Mouse (Mus musculus) cerebellum, adult 2 months (tissue): ENCODE data around the gene Srr.

Source experiments
- CTCF ChIP-seq: fragments of 200-500 bp; IDR thresholded peaks from 2 replicates; pipeline ENCODE4 v1.5.1; 2011; ENCODE audit warnings: low read depth, mild to moderate bottlenecking, control low read depth, low read length, moderate library complexity, borderline replicate concordance; ENCODE audit not compliant: insufficient read depth
- POLR2A ChIP-seq: fragments of 200-500 bp; IDR thresholded peaks from 2 replicates; pipeline ENCODE4 v1.6.1; 2011; ENCODE audit warnings: low read length, control low read depth, borderline replicate concordance; ENCODE audit not compliant: insufficient read depth

DNA sequence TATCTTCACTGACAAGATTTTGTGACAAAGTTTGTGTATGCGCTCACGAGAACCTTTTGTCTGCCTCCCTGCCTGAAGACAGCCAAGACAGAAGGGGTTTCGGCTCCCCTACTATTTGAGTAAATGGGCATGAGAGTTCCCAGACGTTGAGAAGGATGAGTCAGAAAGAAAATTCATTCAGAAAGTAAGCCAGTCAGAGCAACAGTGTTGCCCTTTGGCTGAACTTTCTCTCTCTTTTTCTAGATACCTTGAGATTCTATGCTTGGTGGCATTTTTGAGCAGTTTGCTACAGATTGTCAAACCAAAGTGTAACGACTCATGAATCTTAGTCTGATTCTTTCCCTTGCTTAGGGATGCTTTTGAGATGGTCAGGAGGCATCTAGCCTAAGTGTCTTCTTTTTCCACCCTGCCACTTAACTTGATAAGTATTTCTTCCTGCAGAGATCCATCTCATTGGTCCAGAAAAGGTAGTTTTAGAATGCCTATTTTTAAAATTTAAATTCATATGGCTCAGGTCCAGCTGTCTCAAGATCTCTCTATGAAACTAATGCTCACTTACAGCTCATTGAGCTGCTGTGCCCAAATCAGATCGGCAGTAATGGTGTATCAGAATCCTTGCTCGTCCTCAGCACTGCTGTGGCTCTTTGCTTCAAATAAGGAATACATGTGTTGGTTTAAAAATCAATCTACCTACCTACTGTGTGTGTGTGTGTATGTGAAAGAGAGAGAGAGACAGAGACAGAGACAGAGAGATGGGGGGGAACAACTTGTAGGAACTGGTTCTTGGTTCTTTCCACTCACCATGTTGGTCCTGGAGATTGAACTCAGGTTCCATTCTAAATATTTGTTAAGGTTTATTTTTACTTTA, 47.8 kb upstream of the Srr start:
- no peak for TF ChIP-seq CTCF
- no peak for TF ChIP-seq POLR2A
